Mouse (Mus musculus) kidney, adult 2 months (tissue): ENCODE measurements around the gene Gpc6.

Experiments
- CTCF ChIP-seq: fragments of 200-500 bp; conservative IDR thresholded peaks from 2 replicates; pipeline ENCODE4 v1.5.1; 2011; ENCODE audit warnings: low read depth, mild to moderate bottlenecking, control low read depth, low read length, moderate library complexity, mixed read lengths; ENCODE audit not compliant: insufficient read depth, insufficient read length
- POLR2A ChIP-seq: fragments of 200-500 bp; IDR thresholded peaks from one replicate; pipeline ENCODE4 v1.6.1; 2011; ENCODE audit warnings: low read depth, low read length, control low read depth

- TF ChIP-seq CTCF (no peak), POLR2A (no peak)
These were observed 927.7 kb downstream of the Gpc6 start for GRCm38 (mm10) chr14:117852842-117853241.
